Mouse (Mus musculus) intestine, embryonic 16.5 days (tissue): Measurements from ENCODE around the gene Ntn1. TPM values are rescaled to one million over a fixed set of nuclear protein-coding genes. Genes with fewer than 3 reads are reported as not detected.

Experiments
- ATAC-seq: fragments of 200-750 bp; cut with Nextera tagmentation; 2 replicates; pipeline ENCODE4 v1.8.0; 2017; ENCODE audit warnings: moderate TSS enrichment, moderate library complexity
- H3K27ac ChIP-seq: fragments of 300-500 bp; sonication (generic); 2 replicates; pipeline ENCODE4 v1.5.1; 2014; ENCODE audit warnings: mild to moderate bottlenecking, low read length
- H3K27me3 ChIP-seq: fragments of 300-500 bp; sonication (generic); replicated peaks from 2 replicates; pipeline ENCODE4 v1.6.1; 2014; ENCODE audit warnings: low read length, control low read depth, mixed read lengths; ENCODE audit not compliant: control insufficient read depth, insufficient read depth
- H3K36me3 ChIP-seq: fragments of 300-500 bp; sonication (generic); 2 replicates; pipeline ENCODE4 v1.6.1; 2014; ENCODE audit warnings: low read length, control low read depth; ENCODE audit not compliant: control insufficient read depth, insufficient read depth
- H3K4me1 ChIP-seq: fragments of 300-500 bp; sonication (generic); 2 replicates; pipeline ENCODE4 v1.6.1; 2014; ENCODE audit warnings: low read length, control low read depth, mixed read lengths; ENCODE audit not compliant: control insufficient read depth, insufficient read depth
- H3K4me2 ChIP-seq: fragments of 300-500 bp; sonication (generic); 2 replicates; pipeline ENCODE4 v1.6.1; 2014; ENCODE audit warnings: low read depth, low read length, control low read depth
- H3K4me3 ChIP-seq: fragments of 300-500 bp; sonication (generic); 2 replicates; pipeline ENCODE4 v1.5.1; 2014; ENCODE audit warnings: mild to moderate bottlenecking, low read length
- H3K9ac ChIP-seq: fragments of 300-500 bp; sonication (generic); 2 replicates; pipeline ENCODE4 v1.6.1; 2014; ENCODE audit warnings: low read depth, low read length
- H3K9me3 ChIP-seq: fragments of 300-500 bp; sonication (generic); 2 replicates; pipeline ENCODE4 v1.6.1; 2016; ENCODE audit warnings: low read length, control low read depth; ENCODE audit not compliant: control insufficient read depth
- WGBS: fragments of 180-500 bp; shearing (Covaris S2); extraction: QIAGEN DNeasy Blood & Tissue Kit; methylation state at CpG from one replicate; pipeline ENCODE4 v1.1.7; 2014; 5-methylcytosine and 5-hydroxymethylcytosine counted together
- polyA plus RNA-seq: library from polyadenylated mRNA; unstranded; fragments of >200 nt; fragmentation: Nextera tagmentation; extraction: Ambion mirVana; gene quantifications from 2 replicates; pipeline ENCODE4 v1.2.1, GENCODE M21; 2015

Ntn1 gene
- polyA plus RNA-seq, 1 experiment from 2014 or later: 5.6 TPM

DNA sequence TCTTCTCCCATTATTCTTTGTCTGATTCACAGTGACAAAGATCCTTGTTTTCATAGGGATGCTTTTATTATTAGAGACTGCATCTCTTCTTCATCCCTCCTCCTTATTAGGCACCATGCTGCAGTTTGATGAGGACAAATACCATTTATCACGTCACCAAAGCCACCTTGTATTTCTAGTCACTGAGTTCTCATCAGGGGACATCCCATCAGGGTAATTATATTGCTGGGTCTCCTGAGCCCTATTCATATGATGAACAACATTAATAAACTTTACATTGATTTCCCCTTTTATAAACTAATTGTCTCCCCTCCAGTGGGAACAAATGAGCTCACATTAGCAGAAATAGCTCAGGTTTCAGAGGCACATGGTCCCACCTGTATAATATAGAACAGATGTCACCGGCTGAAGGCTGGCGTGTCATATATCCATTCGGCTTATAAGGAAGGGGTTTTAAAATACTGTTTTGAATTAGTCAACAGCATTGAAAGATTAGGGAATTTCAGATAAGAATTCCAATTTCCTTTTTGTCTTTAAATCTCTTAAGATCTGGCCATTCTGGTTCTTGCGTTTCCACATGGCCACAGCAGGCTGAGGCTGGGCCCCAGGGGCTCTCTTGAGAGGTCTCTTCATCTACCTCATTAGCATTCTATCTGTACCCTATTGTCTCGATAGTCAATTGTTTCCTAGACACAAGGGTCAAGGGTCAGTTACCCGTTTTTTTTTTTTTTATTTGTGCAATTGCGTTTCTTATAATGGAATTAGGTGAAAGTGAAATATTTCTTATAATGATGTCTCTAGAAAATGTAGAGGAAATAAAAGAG is 25.1 kb upstream of the Ntn1 start:
- no peak for ATAC-seq
- H3K4me3 ChIP-seq: no peak overlapping the region
- H3K27me3 ChIP-seq: no peaks in the 10 kb centered on the region
- H3K4me2 ChIP-seq: no peak overlapping the region
- no peak overlapping the region for H3K27ac ChIP-seq
- H3K9ac ChIP-seq: no peak overlapping the region
- no peaks in the 10 kb centered on the region for H3K9me3 ChIP-seq
- H3K4me1 ChIP-seq: no peaks in the 10 kb centered on the region
- H3K36me3 ChIP-seq: no peaks in the 10 kb centered on the region
- WGBS: 67% methylated on average over 8 of the region's 8 CpGs

DNA sequence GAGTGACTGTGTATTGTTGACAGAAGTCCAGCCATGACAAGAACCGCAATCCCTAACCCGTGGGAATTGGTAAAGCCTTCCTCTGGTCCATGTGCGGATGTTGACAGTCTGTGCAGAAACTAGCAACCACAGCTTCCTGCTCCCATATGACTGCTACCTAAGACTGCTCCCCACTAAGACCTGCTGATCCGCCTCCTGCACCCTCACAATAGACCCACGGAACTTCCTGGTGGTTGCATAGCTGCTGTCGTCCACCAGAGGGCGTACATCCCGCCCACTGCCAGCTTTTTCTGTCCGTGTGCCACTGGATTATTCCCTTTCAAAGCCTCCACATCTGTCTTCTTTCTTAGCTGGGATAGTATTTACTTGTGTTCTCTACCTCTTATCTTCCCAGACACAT is 17.2 kb upstream of the Ntn1 start:
- Histone ChIP-seq H3K4me2 (no peak overlapping the region), H3K27me3 (no peaks in the 10 kb centered on the region), H3K36me3 (no peaks in the 10 kb centered on the region), H3K9me3 (no peaks in the 10 kb centered on the region), H3K27ac (no peak overlapping the region), H3K9ac (no peak overlapping the region), H3K4me1 (no peaks in the 10 kb centered on the region), H3K4me3 (no peak overlapping the region)
- 51% methylated on average over 9 of the region's 9 CpGs for WGBS
- no peak for ATAC-seq

DNA sequence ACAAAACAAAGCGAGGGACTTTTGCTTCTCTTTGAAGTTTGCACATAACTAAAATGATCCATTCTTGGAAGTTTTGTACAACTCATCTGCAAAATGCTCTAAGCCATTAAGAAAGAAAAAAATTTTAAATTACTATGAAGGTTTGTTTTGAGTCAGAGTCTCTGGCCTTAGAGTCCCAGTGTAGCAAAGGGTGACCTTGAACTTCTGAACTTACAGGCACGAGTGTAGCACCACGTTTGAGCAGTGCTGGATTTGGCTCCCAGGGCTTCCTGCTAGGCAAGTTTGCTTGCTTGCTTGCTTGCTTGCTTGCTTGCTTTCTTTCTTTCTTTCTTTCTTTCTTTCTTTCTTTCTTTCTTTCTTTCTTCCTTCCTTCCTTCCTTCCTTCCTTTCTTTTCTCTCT is 16.4 kb upstream of the Ntn1 start:
- Histone ChIP-seq H3K36me3 (no peaks in the 10 kb centered on the region), H3K4me2 (no peak overlapping the region), H3K9ac (no peak overlapping the region), H3K4me3 (no peak overlapping the region), H3K9me3 (no peaks in the 10 kb centered on the region), H3K4me1 (no peaks in the 10 kb centered on the region), H3K27me3 (no peaks in the 10 kb centered on the region), H3K27ac (no peak overlapping the region)
- no peak for ATAC-seq
- WGBS: 50% methylated on average over 3 of the region's 3 CpGs

DNA sequence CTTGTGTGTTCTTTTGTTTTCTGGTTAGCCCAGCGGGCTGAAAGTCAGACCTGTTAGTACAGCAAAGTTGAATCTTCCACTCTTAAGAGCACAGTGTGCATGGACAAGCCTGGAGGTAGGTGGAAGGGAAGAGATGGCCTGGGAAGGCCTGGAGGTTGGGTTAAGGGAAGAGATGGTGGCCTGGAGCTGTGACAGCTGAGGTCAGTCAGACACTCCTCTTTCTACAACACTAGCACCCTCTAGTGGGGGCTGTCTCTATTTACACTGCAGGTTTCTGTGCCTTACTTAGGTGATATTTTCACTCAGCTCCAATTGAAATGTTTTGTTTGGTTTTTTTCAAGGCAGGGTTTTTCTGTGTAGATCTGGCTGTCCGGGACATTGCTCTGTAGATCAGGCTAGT is 7.5 kb upstream of the Ntn1 start:
- H3K9ac ChIP-seq: no peak overlapping the region
- 41% methylated on average over 2 of the region's 2 CpGs for WGBS

DNA sequence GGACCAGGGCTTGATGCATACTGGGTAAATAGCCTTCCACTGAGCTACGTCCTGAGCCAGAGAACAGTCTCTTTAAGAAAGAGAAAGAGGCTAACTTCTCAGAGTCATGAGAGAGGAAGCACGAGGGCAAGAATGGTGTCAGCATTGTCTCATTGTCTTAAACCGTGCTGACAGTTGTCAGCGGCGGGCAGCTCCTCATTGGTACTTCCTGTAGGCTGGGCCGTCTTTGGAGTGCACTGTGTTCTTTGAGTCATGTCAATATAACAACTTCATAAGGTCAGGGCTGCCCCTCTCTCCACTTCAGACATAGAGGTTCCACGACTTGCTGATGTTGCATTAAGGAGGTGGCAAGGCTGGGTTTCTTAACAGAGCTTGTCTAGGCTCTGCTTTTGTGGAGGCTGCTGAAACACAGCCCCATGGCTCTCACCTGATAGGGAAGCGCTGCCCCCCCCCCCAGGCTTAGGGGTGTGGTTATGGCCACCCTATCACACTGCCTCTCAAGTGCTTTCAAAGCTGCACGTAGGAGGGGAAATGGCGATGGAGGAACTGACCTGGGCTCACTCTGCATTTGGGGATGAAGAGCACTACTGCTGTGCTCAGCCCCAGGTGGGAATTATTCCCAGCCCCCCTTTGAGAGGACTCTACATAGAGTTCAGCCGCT is 6.8 kb upstream of the Ntn1 start:
- no peak for ATAC-seq
- no peak overlapping the region for H3K9ac ChIP-seq
- H3K36me3 ChIP-seq: no peaks in the 10 kb centered on the region
- no peak overlapping the region for H3K4me3 ChIP-seq
- no peak overlapping the region for H3K4me2 ChIP-seq
- no peaks in the 10 kb centered on the region for H3K9me3 ChIP-seq
- H3K27me3 ChIP-seq: no peaks in the 10 kb centered on the region
- H3K27ac ChIP-seq: no peak overlapping the region
- WGBS: 64% methylated on average over 11 of the region's 11 CpGs
- no peaks in the 10 kb centered on the region for H3K4me1 ChIP-seq

More for the DNA sequence above, 7.5 kb upstream of the Ntn1 start:
- Histone ChIP-seq H3K4me3 (no peak overlapping the region), H3K27me3 (no peaks in the 10 kb centered on the region), H3K4me2 (no peak overlapping the region), H3K4me1 (no peaks in the 10 kb centered on the region), H3K36me3 (no peaks in the 10 kb centered on the region), H3K27ac (no peak overlapping the region), H3K9me3 (no peaks in the 10 kb centered on the region)
- no peak; the same call in 1 of the 2 replicates for ATAC-seq

DNA sequence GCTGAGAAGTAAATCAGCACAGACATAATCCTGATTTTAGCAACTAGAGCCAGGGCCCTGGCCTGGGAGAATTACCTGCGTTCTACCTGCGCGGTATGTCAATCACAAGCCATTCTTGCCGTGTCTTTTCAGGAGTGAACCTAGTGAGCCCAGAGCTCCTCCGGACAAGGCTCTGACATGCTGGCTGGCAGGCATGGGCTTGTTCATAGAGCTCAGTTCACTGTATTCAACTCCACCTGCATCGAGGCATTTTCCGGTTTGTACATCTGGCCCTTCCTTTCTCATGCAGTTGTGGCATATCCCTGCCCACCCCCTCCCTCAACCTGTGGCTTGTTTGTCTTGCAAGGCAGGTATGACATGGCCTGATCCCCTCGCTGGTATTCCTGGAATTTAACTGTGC is 5.0 kb upstream of the Ntn1 start:
- WGBS: 86% methylated on average over 8 of the region's 8 CpGs
- no peak for ATAC-seq
- H3K27ac ChIP-seq: no peak overlapping the region

DNA sequence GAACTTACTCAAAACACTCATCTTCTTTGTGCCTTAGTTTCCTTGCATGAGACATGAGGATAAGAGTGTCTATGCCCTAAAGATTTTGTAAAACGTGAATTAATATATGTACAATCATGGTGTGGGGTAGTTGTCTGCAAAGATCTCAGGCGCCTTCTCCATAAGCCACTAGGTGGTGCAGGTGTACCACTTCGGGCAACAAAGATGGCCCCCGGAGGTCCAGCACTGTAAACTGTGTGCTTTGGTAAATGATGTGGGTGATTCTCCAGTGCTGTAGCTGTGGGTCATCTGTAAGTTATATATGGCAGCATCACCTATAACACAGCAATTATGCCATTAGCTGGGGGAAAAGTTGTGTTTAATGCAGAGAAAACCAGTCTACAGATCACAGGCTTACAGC is 3.6 kb upstream of the Ntn1 start:
- H3K9ac ChIP-seq: no peak overlapping the region
- no peak overlapping the region for H3K27ac ChIP-seq
- H3K36me3 ChIP-seq: no peaks in the 10 kb centered on the region
- H3K9me3 ChIP-seq: no peaks in the 10 kb centered on the region
- H3K4me2 ChIP-seq: no peak overlapping the region
- 59% methylated on average over 4 of the region's 4 CpGs for whole genome bisulfite sequencing
- peaks cover 10% of the 10 kb centered on the region; the same call in 1 of the 2 replicates for H3K4me1 ChIP-seq
- H3K27me3 ChIP-seq: peaks cover 22% of the 10 kb centered on the region
- ATAC-seq: no peak
- no peak overlapping the region for H3K4me3 ChIP-seq

More for the DNA sequence above, 5.0 kb upstream of the Ntn1 start:
- H3K4me1 ChIP-seq: 0 out of 2 replicates have a peak, but pooled peaks cover 2% of the 10 kb centered on the region
- H3K27me3 ChIP-seq: peaks cover 11% of the 10 kb centered on the region; the same call in 1 of the 2 replicates
- no peak overlapping the region for H3K4me3 ChIP-seq
- H3K9me3 ChIP-seq: no peaks in the 10 kb centered on the region
- H3K36me3 ChIP-seq: no peaks in the 10 kb centered on the region
- H3K9ac ChIP-seq: no peak overlapping the region
- no peak overlapping the region for H3K4me2 ChIP-seq

DNA sequence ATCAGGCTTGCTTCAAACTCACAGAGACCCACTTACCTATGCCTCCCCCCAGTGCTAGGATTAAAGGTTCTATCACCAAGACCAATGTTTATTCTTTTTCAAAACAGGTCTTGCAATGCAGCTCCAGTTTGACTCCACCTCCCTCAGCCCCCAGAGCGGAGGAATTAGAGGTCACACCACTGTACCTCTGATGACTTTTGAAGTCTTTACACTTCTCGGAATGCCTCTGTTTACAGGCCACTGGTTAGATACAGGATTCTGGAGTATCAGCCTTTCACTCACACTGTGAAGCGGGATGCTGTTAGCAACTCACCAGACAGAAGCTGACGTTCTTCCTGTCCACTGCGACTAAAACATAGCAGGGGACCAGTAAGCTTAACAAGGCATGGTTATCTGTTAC is 805 bp upstream of the Ntn1 start:
- Histone ChIP-seq H3K9ac (no peak overlapping the region), H3K36me3 (no peaks in the 10 kb centered on the region), H3K4me2 (no peak overlapping the region), H3K9me3 (no peaks in the 10 kb centered on the region), H3K27ac (no peak overlapping the region), H3K4me1 (peaks cover 10% of the 10 kb centered on the region; the same call in 1 of the 2 replicates), H3K4me3 (no peak overlapping the region), H3K27me3 (peaks cover 43% of the 10 kb centered on the region)
- no peak for ATAC-seq
- WGBS: 34% methylated on average over 5 of the region's 5 CpGs

DNA sequence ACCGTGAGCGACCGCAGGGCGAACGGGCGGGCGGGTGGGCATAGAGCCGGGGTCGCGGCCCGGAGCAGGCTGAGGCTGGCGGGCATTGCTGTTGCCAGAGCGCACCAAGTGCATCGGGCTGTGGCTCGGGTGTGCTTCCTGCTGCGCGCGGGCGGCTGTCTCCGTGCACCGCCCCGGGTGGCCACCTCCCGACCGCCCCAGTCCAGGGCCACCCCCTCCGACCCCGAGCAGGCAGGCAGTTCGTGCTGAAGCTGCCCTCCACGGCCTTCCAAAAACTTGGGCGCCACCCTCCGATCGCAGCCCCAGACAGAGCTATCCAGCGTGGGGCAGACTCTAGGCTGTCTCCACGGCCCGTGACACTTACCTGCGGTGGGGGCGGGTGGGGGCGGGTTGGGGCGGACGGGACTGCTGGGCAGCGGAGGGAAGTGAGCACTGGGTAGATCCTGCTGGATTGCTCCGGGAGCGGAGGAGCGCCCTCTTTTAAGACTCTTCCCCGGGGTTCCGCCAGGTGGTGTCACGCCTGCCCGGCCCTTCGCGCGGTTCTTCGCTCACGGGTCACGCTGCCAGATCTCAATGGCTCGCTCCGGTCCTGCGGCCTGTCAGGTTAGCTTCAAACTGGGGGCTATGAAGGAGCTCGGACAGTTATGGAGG is 477 bp downstream of the Ntn1 start:
- WGBS: under 1% methylated on average over 47 of the region's 57 CpGs

More for the DNA sequence above, 477 bp downstream of the Ntn1 start:
- H3K36me3 ChIP-seq: no peaks in the 10 kb centered on the region
- peaks cover 43% of the 10 kb centered on the region for H3K27me3 ChIP-seq
- H3K4me1 ChIP-seq: peaks cover 10% of the 10 kb centered on the region; the same call in 1 of the 2 replicates
- H3K4me3 ChIP-seq: peak overlapping the region; percentile 59
- peak overlapping the region; percentile 64 for H3K9ac ChIP-seq
- H3K9me3 ChIP-seq: no peaks in the 10 kb centered on the region
- no peak overlapping the region for H3K27ac ChIP-seq
- ATAC-seq: peak; percentile 76
- H3K4me2 ChIP-seq: peak overlapping the region; percentile 99
